Mouse (Mus musculus) hindbrain, postnatal 0 days (tissue): Measurements from ENCODE around the gene Lsm11. TPM values are rescaled to one million over a fixed set of nuclear protein-coding genes. Genes with fewer than 3 reads are reported as not detected.

ENCODE experiments used
- ATAC-seq: fragments of 200-750 bp; cut with Nextera tagmentation; 2 replicates; pipeline ENCODE4 v1.8.0; 2017; ENCODE audit warnings: mild to moderate bottlenecking, moderate TSS enrichment, moderate library complexity
- DNase-seq: peaks from one replicate; pipeline ENCODE4 v3.0.0-alpha.2; 2015; ENCODE audit warnings: low spot score
- H3K27ac ChIP-seq: fragments of 300-500 bp; sonication (generic); 2 replicates; pipeline ENCODE4 v1.5.1; 2014; ENCODE audit warnings: mild to moderate bottlenecking
- H3K27me3 ChIP-seq: fragments of 300-500 bp; sonication (generic); 2 replicates; pipeline ENCODE4 v1.6.1; 2014; ENCODE audit warnings: low read length, mixed read lengths; ENCODE audit not compliant: insufficient read depth
- H3K36me3 ChIP-seq: fragments of 300-500 bp; sonication (generic); 2 replicates; pipeline ENCODE4 v1.6.1; 2014; ENCODE audit warnings: low read length, mixed read lengths; ENCODE audit not compliant: insufficient read depth
- H3K4me1 ChIP-seq: fragments of 300-500 bp; sonication (generic); 2 replicates; pipeline ENCODE4 v1.6.1; 2014; ENCODE audit warnings: antibody characterized with exemption, low read length, mixed read lengths; ENCODE audit not compliant: insufficient read depth
- H3K4me2 ChIP-seq: fragments of 300-500 bp; sonication (generic); 2 replicates; pipeline ENCODE4 v1.6.1; 2014; ENCODE audit warnings: low read depth, mild to moderate bottlenecking, low read length, moderate library complexity, mixed read lengths
- H3K4me3 ChIP-seq: fragments of 300-500 bp; sonication (generic); 2 replicates; pipeline ENCODE4 v1.5.1; 2014; ENCODE audit warnings: low read length
- H3K9ac ChIP-seq: fragments of 300-500 bp; sonication (generic); replicated peaks from 2 replicates; pipeline ENCODE4 v1.6.1; 2014; ENCODE audit warnings: mild to moderate bottlenecking, low read length, moderate library complexity, mixed read lengths
- H3K9me3 ChIP-seq: fragments of 300-500 bp; sonication (generic); 2 replicates; pipeline ENCODE4 v1.6.1; 2016; ENCODE audit warnings: low read length, mixed read lengths
- CTCF ChIP-seq: IDR thresholded peaks from 2 replicates; pipeline ENCODE4 v1.5.1; 2016; ENCODE audit warnings: antibody characterized with exemption, control low read depth, low read depth
- WGBS: fragments of 180-500 bp; shearing (Covaris S2); extraction: QIAGEN DNeasy Blood & Tissue Kit; methylation state at CpG from one replicate; pipeline ENCODE4 v1.1.7; 2014; 5-methylcytosine and 5-hydroxymethylcytosine counted together
- polyA plus RNA-seq: library from polyadenylated mRNA; unstranded; fragments of >200 nt; fragmentation: Nextera tagmentation; extraction: Ambion mirVana; gene quantifications from 2 replicates; pipeline ENCODE4 v1.2.1, GENCODE M21; 2015
- total RNA-seq: library from RNA; depleted of rRNA; stranded (reverse); fragments of >200 nt; gene quantifications from 2 replicates; pipeline ENCODE4 v1.2.3, GENCODE M21; 2014

The Lsm11 gene
- total and polyA plus RNA-seq, 2 experiments from 2014 or later = 31.0 to 92.6 TPM

DNA sequence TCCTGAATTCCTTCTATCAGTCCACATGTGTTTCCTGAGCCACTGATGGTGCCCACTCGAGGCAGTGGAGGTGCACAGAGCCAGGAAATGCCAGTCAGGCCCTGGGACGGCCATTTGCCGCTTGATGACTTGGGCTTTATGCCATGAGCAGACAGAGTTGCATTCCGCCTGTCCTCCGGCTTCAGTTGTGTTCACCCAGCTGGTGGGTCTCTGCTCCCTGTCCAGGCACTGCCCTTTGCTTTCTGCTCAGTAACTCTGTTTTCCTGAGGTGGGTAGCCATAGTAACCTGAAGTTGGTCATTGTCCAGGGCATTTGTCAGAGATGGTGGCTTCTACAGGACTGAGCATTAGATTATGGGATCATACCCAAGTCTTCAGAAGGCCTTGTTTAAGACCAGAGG is 37.4 kb downstream of the Lsm11 start:
- no peak overlapping the region for H3K27ac ChIP-seq
- 0 out of 2 replicates have a peak, but pooled peaks have one; percentile 24 for ATAC-seq
- no peaks in the 10 kb centered on the region for H3K27me3 ChIP-seq
- peak; percentile 28 for DNase-seq
- WGBS = 49% methylated on average over 5 of the region's 5 CpGs
- H3K4me2 ChIP-seq = no peak overlapping the region
- H3K9ac ChIP-seq = no peak overlapping the region
- peaks cover 50% of the 10 kb centered on the region for H3K36me3 ChIP-seq
- no peak for TF ChIP-seq CTCF
- H3K4me3 ChIP-seq = no peak overlapping the region
- H3K4me1 ChIP-seq = no peaks in the 10 kb centered on the region
- H3K9me3 ChIP-seq = no peaks in the 10 kb centered on the region

- peaks cover 52% of the 10 kb centered on the region for H3K36me3 ChIP-seq
- ATAC-seq (no peak), DNase-seq (no peak)
- no peak overlapping the region for H3K9ac ChIP-seq
- H3K9me3 ChIP-seq = no peaks in the 10 kb centered on the region
- H3K4me2 ChIP-seq = no peak overlapping the region
- no peak overlapping the region for H3K27ac ChIP-seq
- H3K4me1 ChIP-seq = no peaks in the 10 kb centered on the region
- H3K27me3 ChIP-seq = no peaks in the 10 kb centered on the region
- no peak for TF ChIP-seq CTCF
- 90% methylated on average over 8 of the region's 8 CpGs for WGBS
- no peak overlapping the region for H3K4me3 ChIP-seq
These were observed 38.5 kb downstream of the Lsm11 start for GRCm38 (mm10) chr11:45906109-45906786.

DNA sequence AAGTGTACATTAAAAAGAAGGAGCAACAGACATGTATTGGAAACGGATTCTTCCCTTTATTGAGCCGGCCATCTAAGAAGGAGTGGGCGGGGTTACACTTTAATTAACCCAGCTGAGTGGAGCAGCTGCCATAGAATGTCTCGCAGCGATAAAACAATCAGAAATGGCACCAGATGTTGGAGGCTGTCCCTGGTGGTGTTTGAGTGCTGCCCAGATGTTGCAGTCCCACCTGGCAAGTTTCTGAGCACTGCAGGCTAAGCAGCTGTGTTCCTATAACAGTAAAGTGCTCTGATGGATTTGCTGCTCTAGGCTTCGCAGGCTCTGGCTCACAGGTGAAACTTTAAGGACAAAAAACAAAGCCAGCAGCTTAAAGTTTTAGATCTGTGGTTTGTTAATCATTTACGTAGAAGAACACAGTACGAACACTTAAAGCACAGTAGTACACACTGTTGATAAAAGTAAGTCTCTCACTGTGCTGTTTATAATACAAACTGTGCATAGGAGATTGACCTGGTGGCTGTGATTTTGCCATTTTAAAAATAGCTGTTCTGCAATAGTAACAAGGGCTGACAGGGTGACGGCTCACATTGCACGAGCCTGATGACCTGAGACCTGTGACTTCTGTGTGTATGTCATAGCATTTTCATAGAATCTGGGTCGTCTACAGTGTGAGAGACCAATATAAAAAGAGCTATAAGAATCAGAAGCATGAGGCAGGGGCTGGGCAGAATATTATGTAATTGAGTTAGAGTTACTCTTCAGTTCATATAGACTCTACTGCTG is 44.3 kb downstream of the Lsm11 start:
- Histone ChIP-seq H3K4me1 (no peaks in the 10 kb centered on the region), H3K27ac (no peak overlapping the region), H3K4me3 (no peak overlapping the region), H3K9me3 (no peaks in the 10 kb centered on the region), H3K4me2 (no peak overlapping the region), H3K9ac (no peak overlapping the region), H3K36me3 (peaks cover 14% of the 10 kb centered on the region; the same call in 1 of the 2 replicates), H3K27me3 (no peaks in the 10 kb centered on the region)
- WGBS = 63% methylated on average over 11 of the region's 11 CpGs
- ATAC-seq = no peak
- TF ChIP-seq CTCF = no peak
- peak; percentile 28 for DNase-seq

DNA sequence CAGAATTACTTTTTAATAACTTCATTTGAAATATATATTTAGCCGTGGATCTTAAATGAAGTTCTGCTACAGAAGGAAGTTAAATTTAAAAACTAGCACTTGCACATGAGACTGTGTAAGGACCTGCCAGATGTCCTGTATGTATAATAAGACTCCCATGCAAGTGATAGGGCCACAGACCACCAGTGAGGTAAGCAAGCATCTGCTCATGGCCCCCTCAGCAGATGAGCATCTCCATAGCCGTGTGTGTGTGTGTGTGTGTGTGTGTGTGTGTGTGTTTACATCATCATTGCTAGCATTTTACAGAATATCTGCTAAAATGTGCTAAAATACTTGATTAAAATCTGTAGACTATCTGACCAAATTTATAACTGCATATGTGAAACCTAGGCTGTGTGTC is 47.3 kb downstream of the Lsm11 start:
- Histone ChIP-seq H3K9ac (no peak overlapping the region), H3K4me2 (no peak overlapping the region), H3K9me3 (no peaks in the 10 kb centered on the region), H3K27ac (no peak overlapping the region), H3K4me1 (no peaks in the 10 kb centered on the region), H3K36me3 (peaks cover 28% of the 10 kb centered on the region; the same call in 1 of the 2 replicates), H3K4me3 (no peak overlapping the region), H3K27me3 (no peaks in the 10 kb centered on the region)
- 85% methylated on average over 2 of the region's 2 CpGs for WGBS
- TF ChIP-seq CTCF = no peak
- DNase-seq (no peak), ATAC-seq (no peak)

DNA sequence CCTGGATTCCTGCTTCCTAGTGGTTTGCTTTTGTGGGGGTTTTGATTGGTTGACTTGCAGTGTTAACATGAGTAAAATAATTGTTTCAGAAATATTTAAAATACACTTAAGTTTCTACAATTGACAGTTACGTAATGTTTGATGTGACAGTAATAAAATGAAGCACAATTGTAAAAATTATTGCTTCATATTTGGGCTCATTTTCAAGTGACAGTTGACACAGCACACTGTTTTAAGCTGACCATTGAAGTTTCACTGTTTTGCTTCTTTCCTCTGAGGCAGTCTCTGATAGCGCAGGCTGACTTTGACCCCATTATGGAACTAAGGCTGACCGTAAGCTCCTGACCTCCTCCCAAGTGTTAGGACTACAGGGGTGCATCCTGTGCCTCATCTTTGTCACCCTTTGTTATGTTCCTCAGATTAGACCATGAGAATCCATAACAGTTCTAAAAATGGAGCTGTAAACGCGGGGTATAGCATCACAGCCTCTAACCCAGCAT is 51.8 kb downstream of the Lsm11 start:
- no peak for ATAC-seq
- no peaks in the 10 kb centered on the region for H3K4me1 ChIP-seq
- no peaks in the 10 kb centered on the region for H3K27me3 ChIP-seq
- 95% methylated on average over 5 of the region's 5 CpGs for WGBS
- DNase-seq = no peak
- no peak overlapping the region for H3K4me2 ChIP-seq
- no peak overlapping the region for H3K4me3 ChIP-seq
- no peak for TF ChIP-seq CTCF
- H3K9me3 ChIP-seq = no peaks in the 10 kb centered on the region
- peaks cover 46% of the 10 kb centered on the region; the same call in 1 of the 2 replicates for H3K36me3 ChIP-seq
- H3K27ac ChIP-seq = no peak overlapping the region
- H3K9ac ChIP-seq = no peak overlapping the region

- Histone ChIP-seq H3K4me3 (no peak overlapping the region), H3K9me3 (no peaks in the 10 kb centered on the region), H3K9ac (no peak overlapping the region), H3K4me1 (no peaks in the 10 kb centered on the region), H3K27ac (no peak overlapping the region), H3K4me2 (no peak overlapping the region), H3K36me3 (peaks cover 52% of the 10 kb centered on the region; the same call in 1 of the 2 replicates), H3K27me3 (no peaks in the 10 kb centered on the region)
- no peak for TF ChIP-seq CTCF
- no peak for DNase-seq
- 89% methylated on average over 20 of the region's 20 CpGs for WGBS
- ATAC-seq = no peak
These were observed 54.3 kb downstream of the Lsm11 start for GRCm38 (mm10) chr11:45890423-45890822.
